Comparison of ENCODE assay signal across 17 mouse cellular contexts in the genomic region with DNA sequence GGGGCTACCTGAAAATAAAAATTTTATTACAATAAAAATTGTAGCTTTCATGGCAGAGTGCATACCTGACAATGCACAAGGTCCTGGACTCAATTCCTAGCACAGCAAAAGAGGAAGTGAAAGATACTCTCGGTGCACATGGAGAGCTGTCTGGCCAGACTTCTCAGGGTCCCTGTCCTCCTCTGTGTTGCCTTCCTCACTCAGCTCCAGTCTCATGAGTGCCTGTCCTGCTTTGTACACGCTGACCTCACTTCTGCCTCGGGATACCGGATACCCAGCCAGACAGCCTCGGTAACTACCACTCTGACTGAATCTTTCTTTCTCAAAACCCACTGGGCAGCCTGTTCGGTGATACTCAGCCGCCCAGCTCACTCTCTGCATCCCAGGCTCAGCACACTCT. TPM values are rescaled to one million over a fixed set of nuclear protein-coding genes. Genes with fewer than 3 reads are reported as not detected.
DNase-seq lines count a peak whose midpoint lies in the region; ATAC-seq and TF ChIP-seq lines count a peak whose summit lies in the region.
"Had no signal": no experiment of that assay in that cellular context is flagged by ENCODE, and none has a peak within 500 bp of the region (broad histone marks: within the 10 kb centered on the region; RNA-seq: fewer than 3 reads in every experiment).

No protein-coding gene starts in this region.

- no peak for DNase-seq in kidney, adult 8-10 months
- no peak for DNase-seq in spleen, adult 2 months (ENCODE audit: low read depth in 1 of 2, low spot score in 2 of 2)
- DNase-seq in spleen, adult 12 weeks (ENCODE audit: low spot score), result no peak
- no peak for DNase-seq in liver, postnatal 0 days
- no peak for DNase-seq in cerebellum, adult 18-20 months
- DNase-seq in cerebellum, adult 11 months, result no peak
- no peak for DNase-seq in forebrain, embryonic 11.5 days (ENCODE audit: low spot score)
- DNase-seq: adrenal gland, postnatal 14 days; cerebellum, postnatal 36 days; gastrocnemius, postnatal 36 days; thymus, adult 2 months had no signal

- no peak overlapping the region for H3K27ac ChIP-seq in kidney, embryonic 16.5 days (ENCODE audit: low read length)
- H3K27ac ChIP-seq in spleen, adult 2 months (ENCODE audit: insufficient read depth, low read length), result peak overlapping the region; percentile 59
- peak overlapping the region; percentile 18; the same call in 1 of the 2 replicates for H3K27ac ChIP-seq in liver, postnatal 0 days (ENCODE audit: low read depth)
- H3K27ac ChIP-seq in forebrain, embryonic 11.5 days (ENCODE audit: low read depth, low read length), result no peak overlapping the region
- H3K27ac ChIP-seq: embryonic facial prominence, embryonic 13.5 days; heart, embryonic 13.5 days; hindbrain, embryonic 12.5 days; midbrain, embryonic 12.5 days had no signal

- H3K4me3 ChIP-seq in kidney, embryonic 16.5 days (ENCODE audit: low read length), result no peak overlapping the region
- no peak overlapping the region for H3K4me3 ChIP-seq in spleen, adult 2 months (ENCODE audit: extremely low read depth, insufficient read depth, insufficient read length)
- H3K4me3 ChIP-seq in liver, postnatal 0 days (ENCODE audit: low read depth, low read length), result no peak overlapping the region
- H3K4me3 ChIP-seq in forebrain, embryonic 11.5 days (ENCODE audit: low read depth, low read length), result no peak overlapping the region
- H3K4me3 ChIP-seq: embryonic facial prominence, embryonic 13.5 days; heart, embryonic 13.5 days; hindbrain, embryonic 12.5 days; midbrain, embryonic 12.5 days had no signal

- peaks cover 93% of the 10 kb centered on the region for H3K4me1 ChIP-seq in kidney, embryonic 16.5 days (ENCODE audit: insufficient read depth, low read length)
- peaks cover 76% of the 10 kb centered on the region for H3K4me1 ChIP-seq in spleen, adult 2 months (ENCODE audit: control insufficient read depth, insufficient read depth, insufficient read length)
- peaks cover 84% of the 10 kb centered on the region for H3K4me1 ChIP-seq in liver, postnatal 0 days (ENCODE audit: insufficient read depth)
- H3K4me1 ChIP-seq in forebrain, embryonic 11.5 days (replicated peaks; ENCODE audit: control insufficient read depth, insufficient read depth, low read length), result no peaks in the 10 kb centered on the region

- ATAC-seq in kidney, embryonic 16.5 days (ENCODE audit: low FRiP score, low TSS enrichment), result peak; percentile 13; the same call in 1 of the 2 replicates
- no peak for ATAC-seq in liver, postnatal 0 days
- ATAC-seq in forebrain, embryonic 11.5 days (replicated peaks; ENCODE audit: low FRiP score), result no peak
- ATAC-seq: intestine, postnatal 0 days had no signal

- no peak for TF ChIP-seq CTCF in spleen, adult 2 months (IDR thresholded peaks at IDR 0.05; ENCODE audit: extremely low read depth, insufficient read depth, insufficient read length, insufficient replicate concordance)
- TF ChIP-seq CTCF in liver, postnatal 0 days (IDR thresholded peaks at IDR 0.05; ENCODE audit: low read depth), result no peak

- 53% methylated on average over 7 of the region's 7 CpGs for WGBS in kidney, embryonic 16.5 days
- WGBS in spleen, adult 2 months, result 30% methylated on average over 7 of the region's 7 CpGs
- 46% methylated on average over 7 of the region's 7 CpGs for WGBS in liver, postnatal 0 days (ENCODE audit: insufficient replicate concordance)
- 88% methylated on average over 7 of the region's 7 CpGs for WGBS in forebrain, embryonic 11.5 days

- no peak for TF ChIP-seq POLR2A in spleen, adult 2 months (IDR thresholded peaks at IDR 0.05; ENCODE audit: low read depth, low read length)

- no peaks in the 10 kb centered on the region for H3K27me3 ChIP-seq in kidney, embryonic 16.5 days (ENCODE audit: insufficient read depth, low read length)
- H3K27me3 ChIP-seq in spleen, adult 2 months (ENCODE audit: control insufficient read depth, insufficient read depth, low read length), result no peaks in the 10 kb centered on the region
- H3K27me3 ChIP-seq in liver, postnatal 0 days (ENCODE audit: insufficient read depth, low read length), result no peaks in the 10 kb centered on the region
- H3K27me3 ChIP-seq in forebrain, embryonic 11.5 days (ENCODE audit: control insufficient read depth, insufficient read depth, low read length), result no peaks in the 10 kb centered on the region
- H3K27me3 ChIP-seq: embryonic facial prominence, embryonic 13.5 days; heart, embryonic 13.5 days; hindbrain, embryonic 12.5 days; midbrain, embryonic 12.5 days had no signal

- H3K9ac ChIP-seq in kidney, embryonic 16.5 days (replicated peaks; ENCODE audit: low read length), result no peak overlapping the region
- no peak overlapping the region for H3K9ac ChIP-seq in liver, postnatal 0 days (replicated peaks)
- no peak overlapping the region for H3K9ac ChIP-seq in forebrain, embryonic 11.5 days (ENCODE audit: low read length)
- H3K9ac ChIP-seq: embryonic facial prominence, embryonic 13.5 days; heart, embryonic 13.5 days; hindbrain, embryonic 12.5 days; midbrain, embryonic 12.5 days had no signal

- no peak for TF ChIP-seq EP300 in liver, postnatal 0 days (IDR thresholded peaks at IDR 0.05; ENCODE audit: low read depth)

- no peaks in the 10 kb centered on the region for H3K36me3 ChIP-seq in kidney, embryonic 16.5 days (ENCODE audit: insufficient read depth, low read length)
- H3K36me3 ChIP-seq in spleen, adult 2 months (ENCODE audit: control insufficient read depth, insufficient read depth, low read length), result no peaks in the 10 kb centered on the region
- H3K36me3 ChIP-seq in liver, postnatal 0 days (replicated peaks; ENCODE audit: insufficient read depth, low read length), result peaks cover 3% of the 10 kb centered on the region; the same call in 1 of the 2 replicates
- no peaks in the 10 kb centered on the region for H3K36me3 ChIP-seq in forebrain, embryonic 11.5 days (ENCODE audit: control insufficient read depth, insufficient read depth, low read length)
- H3K36me3 ChIP-seq: embryonic facial prominence, embryonic 13.5 days; hindbrain, embryonic 12.5 days; midbrain, embryonic 12.5 days had no signal

- H3K9me3 ChIP-seq in kidney, embryonic 16.5 days (ENCODE audit: low read length), result no peaks in the 10 kb centered on the region
- H3K9me3 ChIP-seq in liver, postnatal 0 days (ENCODE audit: low read length), result no peaks in the 10 kb centered on the region
- H3K9me3 ChIP-seq in forebrain, embryonic 11.5 days (ENCODE audit: control insufficient read depth, low read length), result no peaks in the 10 kb centered on the region
- H3K9me3 ChIP-seq: embryonic facial prominence, embryonic 13.5 days; heart, embryonic 13.5 days; hindbrain, embryonic 12.5 days; midbrain, embryonic 12.5 days had no signal

- no peak overlapping the region for H3K4me2 ChIP-seq in kidney, embryonic 16.5 days (replicated peaks; ENCODE audit: low read depth, low read length)
- no peak overlapping the region for H3K4me2 ChIP-seq in liver, postnatal 0 days (ENCODE audit: low read depth, low read length)
- no peak overlapping the region for H3K4me2 ChIP-seq in forebrain, embryonic 11.5 days (ENCODE audit: low read depth, low read length, severe bottlenecking)
- H3K4me2 ChIP-seq: embryonic facial prominence, embryonic 13.5 days; heart, embryonic 13.5 days; hindbrain, embryonic 12.5 days; midbrain, embryonic 12.5 days had no signal

RNA-seq across cellular contexts. Expression of gene Tspan14, which starts 33.3 kb away (rescaled TPM):
- polyA plus RNA-seq in kidney, embryonic 16.5 days (2015; fragmentation: Nextera tagmentation; extraction: Ambion mirVana), result 138 and 144 TPM in 2 replicates
- polyA plus RNA-seq in spleen, adult 2 months (2012; rRNA removed), result 60.0 and 65.4 TPM in 2 replicates
- polyA plus RNA-seq in liver, postnatal 0 days (2015; fragmentation: Nextera tagmentation; extraction: Ambion mirVana), result 22.0 and 24.9 TPM in 2 replicates
- polyA plus RNA-seq in forebrain, embryonic 11.5 days (2014; fragmentation: Nextera tagmentation; extraction: Ambion mirVana), result 87.8 and 96.1 TPM in 2 replicates

RNA-seq across cellular contexts. Expression of gene Sh2d4b, which starts 40.3 kb away (rescaled TPM):
- 0.81 and 0.99 TPM in 2 replicates for polyA plus RNA-seq in kidney, embryonic 16.5 days (2015; fragmentation: Nextera tagmentation; extraction: Ambion mirVana)
- polyA plus RNA-seq in spleen, adult 2 months (2012; rRNA removed), result 0.42 and 0.48 TPM in 2 replicates
- polyA plus RNA-seq in liver, postnatal 0 days (2015; fragmentation: Nextera tagmentation; extraction: Ambion mirVana), result 0.05 and 0.13 TPM in 2 replicates
- polyA plus RNA-seq in forebrain, embryonic 11.5 days (2014; fragmentation: Nextera tagmentation; extraction: Ambion mirVana), result 0.96 and 1.4 TPM in 2 replicates
- polyA plus RNA-seq: intestine, postnatal 0 days had no signal

Comparison
In these comparisons a context has a peak if more than half of its experiments do, and no peak if none do; other contexts are left out.
1. H3K27ac ChIP-seq: peak in spleen, adult 2 months (single experiment) and liver, postnatal 0 days (single experiment); none in kidney, embryonic 16.5 days (single experiment) and forebrain, embryonic 11.5 days (single experiment).